Mouse (Mus musculus): ENCODE measurements around the gene Socs7.

Gene Socs7

GRCm38 (mm10) chr11:97418834-97419539 lies 56.6 kb downstream of the Socs7 start:
- no peak for DNase-seq (ENCODE audit: low spot score)

DNA sequence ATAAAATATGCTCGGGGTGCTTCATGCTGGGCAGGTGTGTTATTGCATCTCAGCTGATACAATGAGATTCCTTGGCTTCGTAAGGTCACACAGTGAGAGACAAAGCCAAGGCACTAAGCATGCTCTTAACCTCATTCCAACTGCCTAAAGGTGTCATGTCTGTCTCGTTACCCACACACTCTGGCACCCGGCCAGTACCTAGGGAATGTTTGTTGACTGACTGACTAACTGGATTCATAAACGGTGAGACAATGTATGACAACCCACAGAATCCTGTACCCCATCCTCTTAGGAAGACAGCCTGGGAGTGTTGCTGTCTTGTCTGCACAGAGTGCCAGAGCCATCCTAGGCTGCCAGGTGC lies 57.2 kb downstream of the Socs7 start:
- no peak for DNase-seq (ENCODE audit: low spot score)

DNA sequence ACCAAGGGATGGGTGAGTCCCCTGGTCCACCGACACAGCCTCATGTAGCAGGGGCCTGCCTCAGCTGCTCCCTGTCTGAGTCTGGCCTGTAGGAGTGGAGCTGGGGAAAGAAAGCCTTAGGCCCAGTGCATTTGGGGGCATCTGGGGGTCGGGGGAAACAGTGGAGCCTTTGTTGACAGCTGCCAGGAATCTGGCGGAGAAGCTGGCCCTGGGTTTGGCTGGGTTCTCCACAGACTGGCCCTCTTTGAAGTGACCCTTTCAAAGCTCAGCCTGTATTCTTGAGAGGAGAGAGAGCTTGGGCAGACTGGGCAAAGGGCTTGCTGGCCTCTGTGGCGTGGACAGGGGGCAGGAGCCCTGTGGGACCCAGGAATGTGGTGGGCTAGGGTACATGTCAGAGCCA lies 60.2 kb downstream of the Socs7 start:
- no peak for DNase-seq (ENCODE audit: low spot score)

DNA sequence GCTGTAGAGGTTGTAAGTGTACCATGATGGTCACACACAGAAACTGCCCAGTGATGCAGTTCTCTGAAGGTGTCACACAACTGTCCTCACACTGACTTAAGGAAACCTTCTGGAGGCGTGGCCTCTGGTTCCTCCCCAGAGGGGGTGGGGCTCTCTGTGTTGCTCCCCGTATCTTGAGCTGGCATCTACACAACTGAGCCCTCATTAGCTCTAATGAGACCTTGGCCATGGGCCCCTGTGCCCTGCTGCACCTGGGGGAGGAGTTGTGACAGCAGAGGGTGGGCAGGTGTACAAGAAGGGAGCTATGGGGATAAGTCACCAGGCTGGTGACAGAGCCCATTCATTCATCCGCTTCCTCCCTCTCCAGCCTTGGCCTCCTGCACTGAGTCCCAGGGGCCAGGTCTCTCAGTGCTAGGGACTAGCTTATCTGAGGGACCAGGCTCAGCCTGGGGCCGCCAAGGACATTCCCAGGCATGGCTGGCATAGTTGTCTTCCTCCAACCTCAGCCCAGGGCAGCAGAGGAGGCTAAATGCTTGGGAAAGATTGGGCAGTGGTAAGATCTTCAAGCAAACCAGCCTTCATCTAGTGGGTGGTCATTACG lies 61.8 kb downstream of the Socs7 start:
- no peak for DNase-seq (ENCODE audit: low spot score)

DNA sequence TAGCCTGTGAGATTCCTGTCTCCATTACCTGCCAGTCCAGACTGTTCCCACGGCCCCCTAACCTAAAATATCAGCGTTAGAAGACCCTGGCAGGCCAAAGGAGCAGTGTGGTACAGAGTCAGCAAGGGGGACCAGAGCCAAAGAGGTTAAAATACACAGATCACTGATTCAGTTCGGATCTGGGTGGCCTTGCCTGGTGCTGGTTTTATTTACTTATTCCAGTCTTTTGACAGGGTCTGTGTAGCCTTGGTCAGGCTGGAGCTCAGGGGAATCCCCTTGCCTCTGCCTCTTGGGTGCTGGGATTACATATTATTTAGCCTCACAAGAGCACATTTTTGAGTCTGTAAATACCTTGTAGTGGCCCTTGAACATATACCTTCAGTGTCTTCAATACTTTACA lies 62.5 kb downstream of the Socs7 start:
- no peak for DNase-seq (ENCODE audit: low spot score)

GRCm38 (mm10) chr11:97427794-97428725 lies 65.7 kb downstream of the Socs7 start:
- DNase-seq (ENCODE audit: low spot score): peak; percentile 85

DNA sequence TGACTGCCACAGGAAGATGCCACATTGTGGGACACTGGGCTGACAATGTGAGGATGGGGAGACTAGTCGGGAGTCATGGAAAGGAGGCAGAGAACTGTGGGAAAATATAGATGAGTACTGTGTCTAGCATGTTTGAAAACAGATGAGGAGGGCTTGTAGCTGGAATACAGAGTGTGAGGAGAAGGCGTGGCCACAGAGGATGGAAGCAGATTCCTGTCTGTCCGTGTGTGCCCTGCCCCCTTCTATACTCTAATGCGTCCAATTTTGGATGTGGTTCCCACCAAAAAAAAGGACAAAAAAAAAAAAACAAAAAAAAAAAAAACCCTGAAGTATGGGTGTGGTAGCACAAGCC lies 66.4 kb downstream of the Socs7 start:
- no peak for DNase-seq (ENCODE audit: low spot score)

GRCm38 (mm10) chr11:97429615-97430014 lies 67.3 kb downstream of the Socs7 start:
- DNase-seq (ENCODE audit: low spot score): no peak

DNA sequence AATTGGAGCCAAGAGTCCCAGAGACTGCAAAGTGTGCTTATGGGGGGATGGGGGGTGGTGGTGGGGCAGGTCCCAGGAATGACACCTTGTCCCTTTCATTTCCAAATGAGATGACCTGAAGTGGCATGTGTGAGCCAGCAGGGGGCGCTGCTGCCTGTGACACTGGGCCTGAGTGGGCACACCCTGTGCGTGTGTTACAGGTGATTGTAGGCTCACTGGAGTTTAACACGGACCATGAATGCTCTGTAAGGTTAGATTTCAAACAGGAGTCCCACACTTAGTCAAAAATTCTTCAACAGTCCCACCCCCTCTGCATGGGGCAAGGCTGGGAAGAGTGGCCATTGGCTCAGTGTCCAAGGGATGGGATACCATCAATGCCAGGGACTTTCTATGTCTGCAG lies 69.7 kb downstream of the Socs7 start:
- peak; percentile 70 for DNase-seq (ENCODE audit: low spot score)

GRCm38 (mm10) chr11:97432983-97433539 lies 70.7 kb downstream of the Socs7 start:
- DNase-seq (ENCODE audit: low spot score): no peak

GRCm38 (mm10) chr11:97434121-97434520 lies 71.8 kb downstream of the Socs7 start:
- DNase-seq (ENCODE audit: low spot score): no peak

DNA sequence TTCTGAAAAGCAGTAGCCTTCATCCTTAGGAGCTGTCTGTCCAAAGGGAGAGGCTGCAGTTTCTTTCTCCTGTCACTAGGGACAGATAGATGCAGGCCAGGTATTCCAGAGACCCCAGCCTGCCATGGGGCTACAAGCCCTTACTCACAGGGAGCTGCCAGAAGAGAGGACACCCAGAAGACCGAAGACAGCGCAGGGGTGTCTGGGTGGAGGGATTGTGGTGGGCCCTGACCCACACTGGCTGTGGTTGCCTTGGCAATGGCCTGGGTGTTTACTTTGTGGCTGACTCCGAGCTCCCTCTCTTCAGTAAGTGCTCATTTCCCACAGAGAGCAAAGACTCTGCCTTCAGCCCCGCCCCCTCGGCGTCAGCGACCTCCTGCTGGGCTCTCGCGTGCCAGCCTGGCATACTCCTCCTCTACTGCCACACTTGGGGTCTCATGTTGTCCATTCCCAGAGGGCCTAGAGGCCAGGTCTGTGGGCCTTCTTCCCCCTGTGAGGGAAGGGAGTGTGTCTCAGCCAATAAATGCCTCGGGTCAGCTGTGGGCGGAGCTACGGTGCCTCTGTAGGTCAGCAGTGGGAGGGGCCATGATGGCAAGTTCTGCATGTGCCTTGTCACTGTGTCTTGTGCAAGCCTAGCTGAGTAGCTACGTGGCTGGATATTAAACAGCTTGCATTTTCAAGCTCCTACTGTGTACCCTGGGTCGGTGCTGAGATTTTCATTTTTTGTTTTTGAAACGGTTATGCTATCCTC lies 72.5 kb downstream of the Socs7 start:
- peak; percentile 92 for DNase-seq (ENCODE audit: low spot score)

- DNase-seq (ENCODE audit: low spot score): peak; percentile 39
Measured at GRCm38 (mm10) chr11:97435808-97436491, 73.6 kb downstream of the Socs7 start.

DNA sequence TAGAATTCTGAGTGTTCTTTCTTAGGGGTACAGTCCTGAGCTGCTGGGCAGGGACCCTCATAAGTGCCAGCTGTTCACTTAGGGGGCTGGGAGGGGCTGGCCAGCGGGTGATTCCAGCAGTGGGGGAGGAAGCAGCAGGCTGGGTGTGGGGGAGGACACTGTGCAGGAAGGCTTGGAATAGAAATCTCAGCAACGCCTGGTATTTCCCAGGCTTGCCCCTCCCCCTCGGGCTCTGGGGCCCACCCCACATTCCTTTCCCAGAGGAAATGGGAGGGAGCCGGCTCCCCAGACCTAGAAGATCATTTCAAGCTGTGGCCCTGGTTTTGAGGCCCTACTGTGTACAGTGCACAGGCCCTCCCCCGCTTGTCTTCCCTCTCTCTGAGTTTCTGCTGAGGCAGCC lies 75.4 kb downstream of the Socs7 start:
- peak; percentile 51 for DNase-seq (ENCODE audit: low spot score)

GRCm38 (mm10) chr11:97438868-97439267 lies 76.5 kb downstream of the Socs7 start:
- DNase-seq (ENCODE audit: low spot score): no peak

GRCm38 (mm10) chr11:97439935-97440334 lies 77.6 kb downstream of the Socs7 start:
- no peak for DNase-seq (ENCODE audit: low spot score)

GRCm38 (mm10) chr11:97440441-97440881 lies 78.1 kb downstream of the Socs7 start:
- DNase-seq (ENCODE audit: low spot score): no peak

GRCm38 (mm10) chr11:97441036-97441657 lies 78.8 kb downstream of the Socs7 start:
- no peak for DNase-seq (ENCODE audit: low spot score)

GRCm38 (mm10) chr11:97441658-97442125 lies 79.3 kb downstream of the Socs7 start:
- peak; percentile 69 for DNase-seq (ENCODE audit: low spot score)

- no peak for DNase-seq (ENCODE audit: low spot score)
Measured at GRCm38 (mm10) chr11:97442891-97443675, 80.7 kb downstream of the Socs7 start.

All from retina, embryonic 14.5 days (tissue).